Mouse (Mus musculus): ENCODE measurements around the gene Olfr1253.

Olfr1253 gene

GRCm38 (mm10) chr2:89756990-89757389 lies at the start of gene Olfr1253:
Gene Olfr1253 (minus strand): TSS chr2:89757090.
- no peak for DNase-seq

GRCm38 (mm10) chr2:89799583-89799982 lies 42.7 kb upstream of the Olfr1253 start:
- no peak for DNase-seq

GRCm38 (mm10) chr2:89793519-89793918 lies 36.6 kb upstream of the Olfr1253 start, which contains the start of gene Olfr1254:
Gene Olfr1254 (minus strand): TSS chr2:89793619.
- DNase-seq: no peak

- DNase-seq: no peak
Measured at GRCm38 (mm10) chr2:89724912-89725311, 32.0 kb downstream of the Olfr1253 start, which contains the start of gene Olfr1252. Gene Olfr1252 (minus strand): TSS chr2:89725012.
